Mouse (Mus musculus): Measurements from ENCODE around the gene Irak1.

The Irak1 gene

DNA sequence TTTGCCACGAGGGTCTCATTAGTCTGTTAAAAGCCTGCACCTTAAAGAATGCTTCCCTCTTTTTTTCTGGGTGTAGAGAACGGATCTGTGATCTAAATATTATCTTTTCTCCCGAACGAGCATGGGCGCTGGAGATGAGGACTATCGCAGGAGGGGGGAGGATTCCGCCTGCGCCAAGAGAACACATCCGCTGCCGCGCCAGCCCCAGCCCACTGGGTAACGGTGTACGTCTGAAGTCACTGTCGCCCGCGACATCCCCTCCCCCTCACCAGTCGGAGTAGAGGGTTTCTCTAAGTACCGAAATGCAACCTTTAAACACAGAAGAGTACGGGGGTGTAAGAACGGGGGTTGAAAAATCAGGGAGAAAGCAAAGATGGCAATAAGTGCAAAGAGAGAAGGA, 58.4 kb downstream of the Irak1 start:
- DNase-seq = peak; percentile 51 to 56

DNA sequence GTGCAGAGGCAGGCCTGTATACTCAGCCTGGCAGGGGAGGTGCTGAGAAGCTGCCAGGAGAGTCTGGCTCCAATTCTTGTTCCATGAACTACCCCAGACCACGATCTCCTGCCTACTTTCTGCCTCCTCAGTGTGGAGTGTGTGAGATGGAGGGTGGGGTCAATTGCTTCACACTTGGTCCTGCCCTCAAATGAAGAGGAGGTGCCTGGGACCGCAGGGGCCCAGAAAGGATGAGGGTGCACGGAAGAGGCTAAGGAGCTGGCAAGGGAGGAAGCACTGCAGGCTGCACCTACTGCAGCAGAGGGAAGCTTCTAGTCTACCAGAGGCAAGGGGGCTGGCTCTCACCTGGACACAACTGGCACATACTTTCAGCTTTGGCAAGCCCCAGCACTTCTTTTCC, 59.4 kb downstream of the Irak1 start:
- DNase-seq = peak; percentile 66 to 71

Data from lung, adult 18-20 months (tissue).